Mouse (Mus musculus) embryonic facial prominence, embryonic 15.5 days (tissue): ENCODE data around the gene Rc3h1. TPM values are rescaled to one million over a fixed set of nuclear protein-coding genes. Genes with fewer than 3 reads are reported as not detected.
"Not testable (repeated sequence)": the region's sequence is repeated elsewhere in the genome, so short reads cannot be mapped to it uniquely, and the experiment has no call there.

Experiments
- ATAC-seq: fragments of 200-750 bp; cut with Nextera tagmentation; 2 replicates; pipeline ENCODE4 v1.8.0; 2017; ENCODE audit warnings: low read depth, moderate TSS enrichment; ENCODE audit not compliant: insufficient number of reproducible peaks, low FRiP score, low TSS enrichment
- H3K27ac ChIP-seq: fragments of 300-500 bp; sonication (generic); replicated peaks from 2 replicates; pipeline ENCODE4 v1.5.1; 2015; ENCODE audit warnings: mild to moderate bottlenecking, inconsistent platforms
- H3K27me3 ChIP-seq: fragments of 300-500 bp; sonication (generic); 2 replicates; pipeline ENCODE4 v1.6.1; 2015; ENCODE audit warnings: inconsistent platforms
- H3K36me3 ChIP-seq: fragments of 300-500 bp; sonication (generic); 2 replicates; pipeline ENCODE4 v1.6.1; 2015; ENCODE audit warnings: mild to moderate bottlenecking, inconsistent platforms
- H3K4me1 ChIP-seq: fragments of 300-500 bp; sonication (generic); 2 replicates; pipeline ENCODE4 v1.6.1; 2015; ENCODE audit warnings: inconsistent platforms
- H3K4me2 ChIP-seq: fragments of 300-500 bp; sonication (generic); replicated peaks from 2 replicates; pipeline ENCODE4 v1.6.1; 2015; ENCODE audit warnings: mild to moderate bottlenecking, inconsistent platforms
- H3K4me3 ChIP-seq: fragments of 300-500 bp; sonication (generic); replicated peaks from 2 replicates; pipeline ENCODE4 v1.5.1; 2015; ENCODE audit warnings: mild to moderate bottlenecking, inconsistent platforms
- H3K9ac ChIP-seq: fragments of 300-500 bp; sonication (generic); 2 replicates; pipeline ENCODE4 v1.6.1; 2015; ENCODE audit warnings: inconsistent platforms
- H3K9me3 ChIP-seq: fragments of 300-500 bp; sonication (generic); replicated peaks from 2 replicates; pipeline ENCODE4 v1.6.1; 2016; ENCODE audit warnings: inconsistent platforms
- WGBS: fragments of 180-500 bp; shearing (Covaris S2); methylation state at CpG from one replicate; pipeline ENCODE4 v1.1.7; 2015; 5-methylcytosine and 5-hydroxymethylcytosine counted together
- polyA plus RNA-seq: library from polyadenylated mRNA; unstranded; fragments of >200 nt; fragmentation: Nextera tagmentation; extraction: Ambion mirVana; gene quantifications from 2 replicates; pipeline ENCODE4 v1.2.1, GENCODE M21; 2015

Rc3h1 gene
- polyA plus RNA-seq, 1 experiment from 2014 or later, result 7.4 TPM

- H3K27me3 ChIP-seq, result no peaks in the 10 kb centered on the region
- H3K9ac ChIP-seq, result no peak overlapping the region
- no peak overlapping the region for H3K4me3 ChIP-seq
- WGBS, result 92% methylated on average over 7 of the region's 7 CpGs
- no peak overlapping the region for H3K27ac ChIP-seq
- H3K9me3 ChIP-seq, result no peaks in the 10 kb centered on the region
- no peak overlapping the region for H3K4me2 ChIP-seq
- peaks cover 54% of the 10 kb centered on the region for H3K36me3 ChIP-seq
- no peak for ATAC-seq
- no peaks in the 10 kb centered on the region for H3K4me1 ChIP-seq
Observed at GRCm38 (mm10) chr1:160963199-160963598, 57.0 kb downstream of the Rc3h1 start.

GRCm38 (mm10) chr1:160967268-160967667, 61.0 kb downstream of the Rc3h1 start:
- no peaks in the 10 kb centered on the region for H3K4me1 ChIP-seq
- no peak overlapping the region for H3K4me2 ChIP-seq
- no peak overlapping the region for H3K9ac ChIP-seq
- H3K4me3 ChIP-seq, result no peak overlapping the region
- peaks cover 60% of the 10 kb centered on the region for H3K36me3 ChIP-seq
- no peaks in the 10 kb centered on the region for H3K9me3 ChIP-seq
- H3K27me3 ChIP-seq, result no peaks in the 10 kb centered on the region
- 82% methylated on average over 1 of the region's 1 CpGs for WGBS
- H3K27ac ChIP-seq, result no peak overlapping the region
- no peak for ATAC-seq

GRCm38 (mm10) chr1:160968643-160969042, 62.4 kb downstream of the Rc3h1 start:
- no peaks in the 10 kb centered on the region for H3K4me1 ChIP-seq
- ATAC-seq, result no peak
- no peak overlapping the region for H3K27ac ChIP-seq
- no peak overlapping the region for H3K9ac ChIP-seq
- no peak overlapping the region for H3K4me2 ChIP-seq
- 74% methylated on average over 5 of the region's 5 CpGs for WGBS
- no peak overlapping the region for H3K4me3 ChIP-seq
- H3K27me3 ChIP-seq, result no peaks in the 10 kb centered on the region
- peaks cover 50% of the 10 kb centered on the region for H3K36me3 ChIP-seq
- no peaks in the 10 kb centered on the region for H3K9me3 ChIP-seq

- 86% methylated on average over 4 of the region's 4 CpGs for whole genome bisulfite sequencing
- Histone ChIP-seq H3K36me3 (0 out of 2 replicates have a peak, but pooled peaks cover 5% of the 10 kb centered on the region), H3K9me3 (no peaks in the 10 kb centered on the region), H3K4me2 (no peak within 1 kb of the TSS), H3K27ac (no peak within 1 kb of the TSS), H3K27me3 (no peaks in the 10 kb centered on the region), H3K4me3 (no peak within 1 kb of the TSS), H3K4me1 (no peaks in the 10 kb centered on the region), H3K9ac (no peak within 1 kb of the TSS)
- ATAC-seq, result no peak
Observed at GRCm38 (mm10) chr1:160978071-160978735, 72.0 kb downstream of the Rc3h1 start, which contains the start of gene Serpinc1. TSS of gene Serpinc1 (plus strand) at chr1:160978585.

GRCm38 (mm10) chr1:160980021-160980420, 73.8 kb downstream of the Rc3h1 start:
- ATAC-seq, result no peak

GRCm38 (mm10) chr1:160980537-160981234, 74.5 kb downstream of the Rc3h1 start:
- Histone ChIP-seq H3K4me2 (no peak overlapping the region), H3K9me3 (no peaks in the 10 kb centered on the region), H3K27ac (no peak overlapping the region), H3K36me3 (0 out of 2 replicates have a peak, but pooled peaks cover under 1% of the 10 kb centered on the region), H3K4me1 (no peaks in the 10 kb centered on the region), H3K27me3 (no peaks in the 10 kb centered on the region), H3K9ac (no peak overlapping the region), H3K4me3 (no peak overlapping the region)
- WGBS, result 80% methylated on average over 8 of the region's 8 CpGs
- no peak for ATAC-seq

More at GRCm38 (mm10) chr1:160980021-160980420, 73.8 kb downstream of the Rc3h1 start:
- no peak overlapping the region for H3K9ac ChIP-seq
- H3K4me2 ChIP-seq, result no peak overlapping the region
- no peak overlapping the region for H3K27ac ChIP-seq
- no peak overlapping the region for H3K4me3 ChIP-seq
- WGBS, result 79% methylated on average over 5 of the region's 5 CpGs
- no peaks in the 10 kb centered on the region for H3K9me3 ChIP-seq
- no peaks in the 10 kb centered on the region for H3K27me3 ChIP-seq
- H3K4me1 ChIP-seq, result no peaks in the 10 kb centered on the region
- H3K36me3 ChIP-seq, result 0 out of 2 replicates have a peak, but pooled peaks cover 5% of the 10 kb centered on the region

GRCm38 (mm10) chr1:160981337-160981736, 75.1 kb downstream of the Rc3h1 start:
- H3K36me3 ChIP-seq, result no peaks in the 10 kb centered on the region
- no peaks in the 10 kb centered on the region for H3K27me3 ChIP-seq
- 81% methylated on average over 4 of the region's 4 CpGs for WGBS
- no peak overlapping the region for H3K4me3 ChIP-seq
- H3K9me3 ChIP-seq, result no peaks in the 10 kb centered on the region
- H3K4me1 ChIP-seq, result no peaks in the 10 kb centered on the region
- no peak overlapping the region for H3K9ac ChIP-seq
- no peak for ATAC-seq
- H3K27ac ChIP-seq, result no peak overlapping the region
- H3K4me2 ChIP-seq, result no peak overlapping the region

- Histone ChIP-seq H3K36me3 (no peaks in the 10 kb centered on the region), H3K4me1 (no peaks in the 10 kb centered on the region), H3K27me3 (no peaks in the 10 kb centered on the region), H3K27ac (no peak overlapping the region), H3K9ac (no peak overlapping the region), H3K9me3 (no peaks in the 10 kb centered on the region), H3K4me3 (no peak overlapping the region), H3K4me2 (no peak overlapping the region)
- ATAC-seq, result no peak
- WGBS, result 62% methylated on average over 3 of the region's 3 CpGs
Observed at GRCm38 (mm10) chr1:160982887-160983286, 76.7 kb downstream of the Rc3h1 start.

- H3K27ac ChIP-seq, ATAC-seq, H3K4me3 ChIP-seq, H3K9me3 ChIP-seq, H3K27me3 ChIP-seq, H3K4me1 ChIP-seq, H3K4me2 ChIP-seq, H3K9ac ChIP-seq, H3K36me3 ChIP-seq: not testable (repeated sequence)
- 67% methylated on average over 1 of the region's 1 CpGs for WGBS
Observed at GRCm38 (mm10) chr1:160984731-160985130, 78.5 kb downstream of the Rc3h1 start.

- H3K4me1 ChIP-seq, result no peaks in the 10 kb centered on the region
- no peak for ATAC-seq
- H3K27me3 ChIP-seq, result no peaks in the 10 kb centered on the region
- H3K4me3 ChIP-seq, result no peak overlapping the region
- H3K36me3 ChIP-seq, result no peaks in the 10 kb centered on the region
- no peaks in the 10 kb centered on the region for H3K9me3 ChIP-seq
- H3K9ac ChIP-seq, result no peak overlapping the region
- no peak overlapping the region for H3K27ac ChIP-seq
- 75% methylated on average over 6 of the region's 6 CpGs for WGBS
- no peak overlapping the region for H3K4me2 ChIP-seq
Observed at GRCm38 (mm10) chr1:160985477-160985876, 79.3 kb downstream of the Rc3h1 start.

- no peak overlapping the region for H3K9ac ChIP-seq
- 83% methylated on average over 17 of the region's 17 CpGs for WGBS
- H3K36me3 ChIP-seq, result no peaks in the 10 kb centered on the region
- ATAC-seq, result no peak
- no peaks in the 10 kb centered on the region for H3K4me1 ChIP-seq
- no peaks in the 10 kb centered on the region for H3K27me3 ChIP-seq
- no peaks in the 10 kb centered on the region for H3K9me3 ChIP-seq
- H3K4me2 ChIP-seq, result no peak overlapping the region
- no peak overlapping the region for H3K4me3 ChIP-seq
- H3K27ac ChIP-seq, result no peak overlapping the region
Observed at GRCm38 (mm10) chr1:160986881-160987635, 80.8 kb downstream of the Rc3h1 start.
